Mouse (Mus musculus): ENCODE measurements around the gene Ube2d1. TPM values are rescaled to one million over a fixed set of nuclear protein-coding genes. Genes with fewer than 3 reads are reported as not detected.

Ube2d1 gene
- 44.0 and 55.5 TPM in 2 replicates for polyA plus RNA-seq (2015; fragmentation: Nextera tagmentation; extraction: Ambion mirVana)

DNA sequence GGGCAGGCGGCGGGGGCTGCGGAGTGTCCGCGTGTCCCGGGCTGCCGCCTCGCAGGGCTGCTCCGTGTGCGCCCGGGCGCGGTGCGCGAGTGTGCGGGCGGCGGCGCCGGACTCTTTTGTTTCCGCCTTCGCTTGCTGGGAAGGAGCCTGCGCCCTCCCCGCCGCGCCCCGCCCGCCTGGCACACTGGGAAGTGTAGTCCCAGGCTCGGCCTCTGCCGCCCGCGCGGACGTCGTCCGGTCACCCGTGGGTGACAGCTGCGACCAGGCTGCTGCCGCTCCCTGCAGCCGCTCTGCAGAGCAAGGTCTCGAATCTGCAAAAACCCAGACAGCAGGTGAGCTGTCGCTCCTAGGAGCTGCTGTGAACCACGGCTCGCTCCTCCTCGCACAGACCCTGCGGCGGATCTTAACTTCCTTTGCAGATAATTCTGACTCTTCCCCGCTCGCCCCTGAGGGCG lies at the start of gene Ube2d1:
Ube2d1 (minus strand) TSS at position 137 of the 455 bp plus-strand sequence.
- peak within 1 kb of the TSS; percentile 95 for H3K9ac ChIP-seq (ENCODE audit: low read length)
- no peaks in the 10 kb centered on the region for H3K36me3 ChIP-seq (ENCODE audit: control insufficient read depth, insufficient read depth, low read length)
- H3K9me3 ChIP-seq (ENCODE audit: control insufficient read depth, low read length) = no peaks in the 10 kb centered on the region
- peak within 1 kb of the TSS; percentile 61 for H3K4me2 ChIP-seq (ENCODE audit: low read depth, low read length)
- no peaks in the 10 kb centered on the region for H3K27me3 ChIP-seq (ENCODE audit: control insufficient read depth, insufficient read depth, low read depth, low read length)
- ATAC-seq (ENCODE audit: low read depth) = peak; percentile 98
- H3K4me3 ChIP-seq (ENCODE audit: low read length) = peak within 1 kb of the TSS; percentile 96
- 0% methylated on average over 42 of the region's 50 CpGs for WGBS
- H3K27ac ChIP-seq (ENCODE audit: low read length) = peak within 1 kb of the TSS; percentile 8; the same call in 1 of the 2 replicates
- peaks cover 12% of the 10 kb centered on the region for H3K4me1 ChIP-seq (replicated peaks; ENCODE audit: control insufficient read depth, insufficient read depth, low read length)

DNA sequence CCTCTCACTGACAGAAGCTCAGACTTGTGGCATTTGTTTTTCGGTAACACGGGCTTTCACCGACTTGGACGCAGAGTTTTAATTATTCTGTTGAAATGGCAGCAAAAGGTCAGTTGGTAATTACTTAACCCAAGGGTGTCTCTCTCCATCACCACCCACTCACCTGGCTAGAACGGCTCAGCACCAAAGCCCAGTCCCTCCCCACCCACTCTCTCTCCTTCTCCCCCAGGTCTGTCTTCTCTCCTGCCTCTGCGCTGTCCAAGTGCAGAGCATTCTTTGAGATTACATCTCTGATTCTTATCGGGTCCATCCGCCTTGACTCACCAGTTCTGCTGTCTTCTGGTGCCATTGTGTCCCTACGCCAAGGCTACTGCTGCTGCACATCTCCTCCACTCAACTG lies 47.8 kb upstream of the Ube2d1 start:
- H3K36me3 ChIP-seq (ENCODE audit: control insufficient read depth, insufficient read depth, low read length) = peaks cover 17% of the 10 kb centered on the region
- 90% methylated on average over 9 of the region's 9 CpGs for WGBS
- no peaks in the 10 kb centered on the region for H3K4me1 ChIP-seq (replicated peaks; ENCODE audit: control insufficient read depth, insufficient read depth, low read length)

DNA sequence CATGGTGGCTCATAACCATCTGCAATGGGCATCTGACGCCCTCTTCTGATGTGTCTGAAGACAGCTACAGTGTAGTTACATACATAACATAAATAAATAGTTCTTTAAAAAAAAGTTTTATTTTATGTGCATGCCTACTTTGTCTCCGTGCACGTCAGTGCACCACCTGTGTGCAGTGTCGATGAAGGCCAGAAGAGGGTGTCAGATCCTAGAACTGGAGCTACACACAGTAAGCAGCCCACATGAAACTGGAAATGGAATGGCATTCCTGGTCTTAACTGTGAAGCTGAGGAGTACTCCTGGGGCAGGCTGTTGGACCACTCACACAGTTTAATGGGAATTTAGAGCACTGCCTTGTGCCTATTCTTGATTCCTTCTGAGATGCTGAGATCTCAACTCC lies 47.3 kb upstream of the Ube2d1 start:
- no peak overlapping the region for H3K27ac ChIP-seq (ENCODE audit: low read length)
- no peaks in the 10 kb centered on the region for H3K4me1 ChIP-seq (replicated peaks; ENCODE audit: control insufficient read depth, insufficient read depth, low read length)
- H3K36me3 ChIP-seq (ENCODE audit: control insufficient read depth, insufficient read depth, low read length) = peaks cover 17% of the 10 kb centered on the region
- no peaks in the 10 kb centered on the region for H3K9me3 ChIP-seq (ENCODE audit: control insufficient read depth, low read length)
- no peak overlapping the region for H3K4me3 ChIP-seq (ENCODE audit: low read length)
- no peak overlapping the region for H3K9ac ChIP-seq (ENCODE audit: low read length)
- WGBS = 83% methylated on average over 4 of the region's 4 CpGs
- no peak for ATAC-seq (ENCODE audit: low read depth)
- no peaks in the 10 kb centered on the region for H3K27me3 ChIP-seq (ENCODE audit: control insufficient read depth, insufficient read depth, low read depth, low read length)
- H3K4me2 ChIP-seq (ENCODE audit: low read depth, low read length) = no peak overlapping the region

More for the DNA sequence above, 47.8 kb upstream of the Ube2d1 start:
- Histone ChIP-seq H3K9ac (ENCODE audit: low read length) (no peak overlapping the region), H3K4me3 (ENCODE audit: low read length) (no peak overlapping the region), H3K27ac (ENCODE audit: low read length) (no peak overlapping the region), H3K4me2 (ENCODE audit: low read depth, low read length) (no peak overlapping the region), H3K27me3 (ENCODE audit: control insufficient read depth, insufficient read depth, low read depth, low read length) (no peaks in the 10 kb centered on the region), H3K9me3 (ENCODE audit: control insufficient read depth, low read length) (no peaks in the 10 kb centered on the region)
- ATAC-seq (ENCODE audit: low read depth) = no peak

DNA sequence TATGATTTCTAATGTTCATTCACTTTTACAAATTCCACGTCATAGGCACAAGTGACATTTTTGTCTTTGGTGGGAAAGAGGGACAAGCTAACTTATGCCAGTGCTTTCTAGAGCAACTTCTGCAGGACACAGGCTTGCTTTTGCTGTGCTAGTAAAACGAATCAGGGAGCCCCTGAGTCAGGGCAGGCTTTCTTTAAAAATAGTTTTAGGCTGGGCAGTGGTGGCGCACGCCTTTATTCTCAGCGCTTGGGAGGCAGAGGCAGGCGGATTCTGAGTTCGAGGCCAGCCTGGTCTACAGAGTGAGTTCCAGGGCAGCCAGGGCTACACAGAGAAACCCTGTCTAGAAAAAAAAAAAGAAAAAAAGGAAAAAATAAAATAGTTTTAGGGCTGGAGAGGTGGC lies 46.8 kb upstream of the Ube2d1 start:
- Histone ChIP-seq H3K4me3 (ENCODE audit: low read length) (no peak overlapping the region), H3K4me2 (ENCODE audit: low read depth, low read length) (no peak overlapping the region), H3K36me3 (ENCODE audit: control insufficient read depth, insufficient read depth, low read length) (peaks cover 17% of the 10 kb centered on the region), H3K9ac (ENCODE audit: low read length) (no peak overlapping the region), H3K4me1 (replicated peaks; ENCODE audit: control insufficient read depth, insufficient read depth, low read length) (no peaks in the 10 kb centered on the region), H3K9me3 (ENCODE audit: control insufficient read depth, low read length) (no peaks in the 10 kb centered on the region), H3K27ac (ENCODE audit: low read length) (no peak overlapping the region), H3K27me3 (ENCODE audit: control insufficient read depth, insufficient read depth, low read depth, low read length) (no peaks in the 10 kb centered on the region)
- no peak for ATAC-seq (ENCODE audit: low read depth)
- 90% methylated on average over 7 of the region's 7 CpGs for WGBS

DNA sequence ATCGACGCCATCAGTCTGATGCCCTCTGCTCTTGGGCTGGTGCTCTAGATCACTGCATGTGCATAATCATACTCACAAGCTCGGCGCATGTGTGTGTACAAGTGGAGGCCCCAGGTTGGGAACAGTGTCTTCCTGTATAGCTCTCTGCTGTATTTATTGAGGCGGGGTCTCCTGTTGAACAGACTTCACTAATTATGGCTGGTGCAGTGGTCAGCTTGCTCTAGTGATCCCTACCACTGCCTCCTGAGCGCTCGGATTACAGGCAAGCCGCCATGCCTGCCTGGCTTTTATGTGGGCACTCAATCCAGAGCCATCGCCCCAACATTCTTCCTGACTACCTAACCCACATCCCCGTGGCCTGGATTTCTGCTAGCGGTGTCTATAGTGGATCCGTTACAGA lies 45.0 kb upstream of the Ube2d1 start:
- WGBS = 93% methylated on average over 12 of the region's 12 CpGs
- Histone ChIP-seq H3K9ac (ENCODE audit: low read length) (no peak overlapping the region), H3K36me3 (ENCODE audit: control insufficient read depth, insufficient read depth, low read length) (peaks cover 12% of the 10 kb centered on the region), H3K27me3 (ENCODE audit: control insufficient read depth, insufficient read depth, low read depth, low read length) (no peaks in the 10 kb centered on the region), H3K9me3 (ENCODE audit: control insufficient read depth, low read length) (no peaks in the 10 kb centered on the region), H3K4me3 (ENCODE audit: low read length) (no peak overlapping the region), H3K4me2 (ENCODE audit: low read depth, low read length) (no peak overlapping the region), H3K4me1 (replicated peaks; ENCODE audit: control insufficient read depth, insufficient read depth, low read length) (no peaks in the 10 kb centered on the region), H3K27ac (ENCODE audit: low read length) (no peak overlapping the region)
- no peak for ATAC-seq (ENCODE audit: low read depth)

DNA sequence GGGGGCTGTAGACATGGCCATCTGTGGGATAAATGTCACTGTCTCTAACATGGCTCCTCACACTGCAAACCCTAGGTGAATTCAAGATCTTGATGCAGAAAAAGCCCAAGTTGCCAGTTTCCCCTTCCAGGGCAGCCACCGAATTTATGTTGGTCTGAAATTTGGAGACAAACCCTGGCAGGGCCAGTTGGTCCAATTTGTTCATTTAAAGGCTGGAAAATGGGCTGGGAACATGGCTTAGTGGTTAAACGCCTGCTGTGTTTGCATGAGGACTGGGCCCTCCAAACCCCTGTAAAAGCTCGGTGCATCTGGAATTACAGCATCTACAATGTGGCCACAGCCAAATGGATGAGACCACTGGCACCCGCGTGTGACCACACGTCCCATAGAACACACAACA lies 44.2 kb upstream of the Ube2d1 start:
- Histone ChIP-seq H3K9ac (ENCODE audit: low read length) (no peak overlapping the region), H3K27ac (ENCODE audit: low read length) (no peak overlapping the region), H3K36me3 (ENCODE audit: control insufficient read depth, insufficient read depth, low read length) (peaks cover 12% of the 10 kb centered on the region), H3K4me2 (ENCODE audit: low read depth, low read length) (no peak overlapping the region), H3K4me3 (ENCODE audit: low read length) (no peak overlapping the region), H3K9me3 (ENCODE audit: control insufficient read depth, low read length) (no peaks in the 10 kb centered on the region), H3K4me1 (replicated peaks; ENCODE audit: control insufficient read depth, insufficient read depth, low read length) (no peaks in the 10 kb centered on the region), H3K27me3 (ENCODE audit: control insufficient read depth, insufficient read depth, low read depth, low read length) (no peaks in the 10 kb centered on the region)
- no peak for ATAC-seq (ENCODE audit: low read depth)
- 90% methylated on average over 6 of the region's 6 CpGs for WGBS

DNA sequence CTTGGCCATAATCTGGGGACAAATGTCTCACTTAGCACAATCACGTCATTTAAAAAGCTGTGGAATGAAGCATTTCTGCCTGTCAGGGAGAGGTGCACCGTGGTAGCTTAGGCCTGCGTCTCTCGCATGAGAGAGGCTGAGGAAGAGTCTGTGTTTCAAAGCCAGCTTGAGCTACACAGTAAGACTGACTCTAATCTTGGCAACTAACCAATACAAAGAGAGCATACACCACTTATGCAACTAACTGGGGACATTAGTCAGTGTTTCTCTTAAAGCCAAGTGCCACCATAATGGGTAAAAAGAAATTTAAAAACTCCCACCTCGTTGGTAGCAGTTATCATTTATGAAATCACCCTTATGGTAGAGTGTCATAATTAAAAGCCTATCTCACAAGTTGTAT lies 43.8 kb upstream of the Ube2d1 start:
- no peak for ATAC-seq (ENCODE audit: low read depth)
- H3K4me3 ChIP-seq (ENCODE audit: low read length) = no peak overlapping the region
- no peaks in the 10 kb centered on the region for H3K9me3 ChIP-seq (ENCODE audit: control insufficient read depth, low read length)
- peaks cover 11% of the 10 kb centered on the region for H3K36me3 ChIP-seq (ENCODE audit: control insufficient read depth, insufficient read depth, low read length)
- no peak overlapping the region for H3K4me2 ChIP-seq (ENCODE audit: low read depth, low read length)
- no peaks in the 10 kb centered on the region for H3K27me3 ChIP-seq (ENCODE audit: control insufficient read depth, insufficient read depth, low read depth, low read length)
- H3K9ac ChIP-seq (ENCODE audit: low read length) = no peak overlapping the region
- 80% methylated on average over 5 of the region's 5 CpGs for WGBS
- H3K27ac ChIP-seq (ENCODE audit: low read length) = no peak overlapping the region
- no peaks in the 10 kb centered on the region for H3K4me1 ChIP-seq (replicated peaks; ENCODE audit: control insufficient read depth, insufficient read depth, low read length)

DNA sequence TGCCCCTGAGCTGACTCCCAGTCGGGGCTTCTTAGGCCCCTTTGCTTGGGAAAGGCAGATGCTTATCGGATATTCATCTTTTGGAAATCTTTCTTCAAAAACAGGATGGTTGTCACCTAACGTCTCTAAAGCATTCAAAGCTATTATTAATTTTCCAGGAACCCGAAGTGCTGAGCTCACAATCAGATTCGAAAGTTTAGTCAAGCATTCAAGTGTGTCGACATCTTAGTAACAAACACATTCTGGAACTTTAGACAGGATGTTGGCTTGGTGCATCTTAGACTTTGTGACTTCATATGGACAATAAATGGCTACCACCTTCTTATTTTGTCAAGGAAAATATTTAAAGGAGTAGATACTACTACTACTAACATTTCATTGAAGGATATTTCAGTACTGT lies 43.3 kb upstream of the Ube2d1 start:
- Histone ChIP-seq H3K9me3 (ENCODE audit: control insufficient read depth, low read length) (no peaks in the 10 kb centered on the region), H3K36me3 (ENCODE audit: control insufficient read depth, insufficient read depth, low read length) (peaks cover 8% of the 10 kb centered on the region), H3K4me2 (ENCODE audit: low read depth, low read length) (no peak overlapping the region), H3K4me1 (replicated peaks; ENCODE audit: control insufficient read depth, insufficient read depth, low read length) (no peaks in the 10 kb centered on the region), H3K4me3 (ENCODE audit: low read length) (no peak overlapping the region), H3K9ac (ENCODE audit: low read length) (no peak overlapping the region), H3K27ac (ENCODE audit: low read length) (no peak overlapping the region), H3K27me3 (ENCODE audit: control insufficient read depth, insufficient read depth, low read depth, low read length) (no peaks in the 10 kb centered on the region)
- 74% methylated on average over 6 of the region's 6 CpGs for WGBS
- ATAC-seq (ENCODE audit: low read depth) = no peak

DNA sequence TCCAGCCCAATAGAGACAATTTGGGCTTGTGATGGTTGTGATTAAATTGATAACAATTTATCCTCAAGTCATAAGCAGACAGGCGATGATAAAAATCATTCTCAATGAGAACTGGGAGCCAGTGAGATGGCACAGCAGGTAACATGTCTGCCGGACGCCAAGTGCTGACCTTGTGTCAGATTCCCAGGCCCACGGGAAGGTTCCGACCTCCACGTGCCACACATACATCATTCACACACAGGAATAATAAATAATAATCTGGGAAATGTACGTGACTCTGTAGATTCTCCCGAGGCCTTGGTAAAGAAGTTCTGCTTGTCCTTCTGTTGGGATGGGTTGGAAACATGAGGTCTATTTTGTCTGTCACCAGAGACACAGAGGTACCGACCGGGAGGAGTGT lies 42.3 kb upstream of the Ube2d1 start:
- peaks cover 8% of the 10 kb centered on the region for H3K36me3 ChIP-seq (ENCODE audit: control insufficient read depth, insufficient read depth, low read length)
- H3K9ac ChIP-seq (ENCODE audit: low read length) = no peak overlapping the region
- H3K27me3 ChIP-seq (ENCODE audit: control insufficient read depth, insufficient read depth, low read depth, low read length) = no peaks in the 10 kb centered on the region
- no peak overlapping the region for H3K4me2 ChIP-seq (ENCODE audit: low read depth, low read length)
- 69% methylated on average over 10 of the region's 10 CpGs for WGBS
- ATAC-seq (ENCODE audit: low read depth) = no peak
- H3K4me1 ChIP-seq (replicated peaks; ENCODE audit: control insufficient read depth, insufficient read depth, low read length) = no peaks in the 10 kb centered on the region
- no peaks in the 10 kb centered on the region for H3K9me3 ChIP-seq (ENCODE audit: control insufficient read depth, low read length)
- H3K27ac ChIP-seq (ENCODE audit: low read length) = no peak overlapping the region
- H3K4me3 ChIP-seq (ENCODE audit: low read length) = no peak overlapping the region

DNA sequence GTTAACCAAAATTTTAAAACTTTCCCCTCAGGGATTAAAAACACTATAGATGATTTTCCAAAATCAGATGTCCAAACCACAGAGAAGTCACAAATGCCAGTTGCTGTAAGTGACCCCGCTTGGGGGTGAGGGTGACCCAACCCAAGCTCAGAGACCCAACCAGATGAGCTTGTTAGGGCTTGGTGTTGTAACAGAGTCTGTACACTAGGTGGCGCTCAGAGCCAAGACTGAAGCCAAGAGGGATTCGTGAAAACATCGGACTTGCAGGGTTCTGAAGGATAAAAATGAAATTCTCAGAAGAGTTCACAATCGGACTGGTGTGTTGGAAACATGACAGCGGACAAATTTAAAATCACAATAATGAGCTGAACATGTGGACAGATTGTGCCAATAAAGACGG lies 41.7 kb upstream of the Ube2d1 start:
- no peak overlapping the region for H3K4me3 ChIP-seq (ENCODE audit: low read length)
- peaks cover 8% of the 10 kb centered on the region for H3K36me3 ChIP-seq (ENCODE audit: control insufficient read depth, insufficient read depth, low read length)
- H3K4me1 ChIP-seq (replicated peaks; ENCODE audit: control insufficient read depth, insufficient read depth, low read length) = no peaks in the 10 kb centered on the region
- H3K9ac ChIP-seq (ENCODE audit: low read length) = no peak overlapping the region
- no peak overlapping the region for H3K27ac ChIP-seq (ENCODE audit: low read length)
- no peaks in the 10 kb centered on the region for H3K9me3 ChIP-seq (ENCODE audit: control insufficient read depth, low read length)
- ATAC-seq (ENCODE audit: low read depth) = no peak
- H3K27me3 ChIP-seq (ENCODE audit: control insufficient read depth, insufficient read depth, low read depth, low read length) = no peaks in the 10 kb centered on the region
- no peak overlapping the region for H3K4me2 ChIP-seq (ENCODE audit: low read depth, low read length)
- WGBS = 11% methylated on average over 7 of the region's 7 CpGs

All from lung, embryonic 16.5 days (tissue).